ENCODE assay signal across 14 mouse cellular contexts in the genomic region with DNA sequence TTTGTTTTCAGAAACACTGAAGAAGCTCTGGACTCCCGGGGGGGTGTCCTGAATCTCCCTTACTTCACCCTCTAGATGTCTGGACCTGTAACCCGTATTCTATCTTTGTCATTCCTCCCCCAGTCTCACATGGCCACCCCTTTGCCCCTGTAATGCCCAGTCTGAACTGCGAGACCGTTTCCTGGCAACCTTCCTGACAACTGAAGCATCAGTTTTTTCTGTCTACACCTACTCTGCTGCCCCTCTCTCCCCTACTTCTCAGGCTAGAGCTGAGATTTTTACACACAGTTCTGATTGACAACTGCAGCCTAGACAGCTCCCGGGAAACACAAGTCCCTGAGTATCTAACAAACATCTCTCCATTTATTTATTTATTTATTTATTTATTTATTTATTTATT. TPM values are rescaled to one million over a fixed set of nuclear protein-coding genes. Genes with fewer than 3 reads are reported as not detected.
DNase-seq lines count a peak whose midpoint lies in the region; ATAC-seq and TF ChIP-seq lines count a peak whose summit lies in the region.
"Had no signal": no experiment of that assay in that cellular context is flagged by ENCODE, and none has a peak within 500 bp of the region (broad histone marks: within the 10 kb centered on the region; RNA-seq: fewer than 3 reads in every experiment).

No protein-coding gene starts in this region.

- H3K27me3 ChIP-seq in forebrain, embryonic 14.5 days (replicated peaks; ENCODE audit: control insufficient read depth, insufficient read depth, low read length): no peaks in the 10 kb centered on the region
- no peaks in the 10 kb centered on the region for H3K27me3 ChIP-seq in forebrain, embryonic 15.5 days
- no peaks in the 10 kb centered on the region for H3K27me3 ChIP-seq in kidney, adult 2 months (replicated peaks; ENCODE audit: control insufficient read depth, insufficient read depth, low read length)
- no peaks in the 10 kb centered on the region for H3K27me3 ChIP-seq in ES-Bruce4 (ENCODE audit: control insufficient read depth, insufficient read depth, low read length, poor library complexity, severe bottlenecking)
- H3K27me3 ChIP-seq in limb, embryonic 14.5 days (ENCODE audit: control insufficient read depth, insufficient read depth, low read length): no peaks in the 10 kb centered on the region
- H3K27me3 ChIP-seq: embryonic facial prominence, embryonic 12.5 days; liver, embryonic 15.5 days; stomach, embryonic 15.5 days had no signal

- no peak overlapping the region for H3K4me2 ChIP-seq in forebrain, embryonic 14.5 days (ENCODE audit: low read length)
- H3K4me2 ChIP-seq in forebrain, embryonic 15.5 days (replicated peaks): no peak overlapping the region
- peak overlapping the region; percentile 17; the same call in 1 of the 2 replicates for H3K4me2 ChIP-seq in limb, embryonic 14.5 days (replicated peaks; ENCODE audit: low read depth, low read length, severe bottlenecking)
- H3K4me2 ChIP-seq: liver, embryonic 15.5 days had no signal

- DNase-seq in forebrain, embryonic 14.5 days (ENCODE audit: low spot score): peak; percentile 9
- peak; percentile 50 for DNase-seq in kidney, adult 2 months
- DNase-seq in kidney, adult 11 months: no peak
- DNase-seq in limb, embryonic 14.5 days (ENCODE audit: low spot score): no peak
- DNase-seq in layer of hippocampus, adult 8-10 months (ENCODE audit: low spot score in 2 of 2): no peak
- DNase-seq: cerebellum, adult 9-10 months; thymus, postnatal 4 days had no signal

- no peak for TF ChIP-seq EP300 in ES-Bruce4 (IDR thresholded peaks at IDR 0.05; ENCODE audit: insufficient read depth, low read depth, low read length)

- no peaks in the 10 kb centered on the region; the same call in 1 of the 2 replicates for H3K4me1 ChIP-seq in forebrain, embryonic 14.5 days (ENCODE audit: control insufficient read depth, insufficient read depth, low read length)
- H3K4me1 ChIP-seq in forebrain, embryonic 15.5 days: peaks cover 11% of the 10 kb centered on the region
- peaks cover 5% of the 10 kb centered on the region; the same call in 1 of the 2 replicates for H3K4me1 ChIP-seq in kidney, adult 2 months (ENCODE audit: control insufficient read depth, insufficient read depth, low read length)
- H3K4me1 ChIP-seq in ES-Bruce4 (ENCODE audit: control insufficient read depth, insufficient read depth, low read length): no peaks in the 10 kb centered on the region
- H3K4me1 ChIP-seq in limb, embryonic 14.5 days (ENCODE audit: control insufficient read depth, insufficient read depth, low read length): no peaks in the 10 kb centered on the region

- ATAC-seq in forebrain, embryonic 14.5 days: no peak; the same call in 1 of the 2 replicates
- no peak for ATAC-seq in forebrain, embryonic 15.5 days (replicated peaks)
- ATAC-seq in limb, embryonic 14.5 days (ENCODE audit: low FRiP score, low read depth): no peak
- ATAC-seq in CD4-positive, CD25-positive, alpha-beta regulatory T cell, adult 4 months: no peak
- ATAC-seq: activated CD4-positive, CD25-positive, alpha-beta regulatory T cell, adult 4 months had no signal

- no peak for TF ChIP-seq CTCF in kidney, adult 2 months (conservative IDR thresholded peaks at IDR 0.05; ENCODE audit: insufficient read depth, insufficient read length, low read depth, low read length)
- TF ChIP-seq CTCF in ES-Bruce4 (IDR thresholded peaks at IDR 0.05; ENCODE audit: low read depth, low read length): no peak

- no peaks in the 10 kb centered on the region for H3K36me3 ChIP-seq in forebrain, embryonic 14.5 days (ENCODE audit: control insufficient read depth, insufficient read depth, low read length)
- no peaks in the 10 kb centered on the region for H3K36me3 ChIP-seq in forebrain, embryonic 15.5 days
- no peaks in the 10 kb centered on the region for H3K36me3 ChIP-seq in kidney, adult 2 months (ENCODE audit: control insufficient read depth, insufficient read depth, low read length)
- H3K36me3 ChIP-seq in ES-Bruce4 (ENCODE audit: control insufficient read depth, insufficient read depth, low read length, poor library complexity, severe bottlenecking): no peaks in the 10 kb centered on the region
- H3K36me3 ChIP-seq in limb, embryonic 14.5 days (ENCODE audit: control insufficient read depth, insufficient read depth, low read length): no peaks in the 10 kb centered on the region
- H3K36me3 ChIP-seq: embryonic facial prominence, embryonic 12.5 days; liver, embryonic 15.5 days; stomach, embryonic 15.5 days had no signal

- H3K27ac ChIP-seq in forebrain, embryonic 14.5 days (ENCODE audit: low read depth, low read length): no peak overlapping the region
- H3K27ac ChIP-seq in forebrain, embryonic 15.5 days (replicated peaks): no peak overlapping the region
- H3K27ac ChIP-seq in kidney, adult 2 months (ENCODE audit: insufficient read depth, low read depth, low read length): no peak overlapping the region
- no peak overlapping the region for H3K27ac ChIP-seq in ES-Bruce4 (ENCODE audit: insufficient read depth, low read length)
- no peak overlapping the region for H3K27ac ChIP-seq in limb, embryonic 14.5 days (replicated peaks; ENCODE audit: low read depth, low read length)
- H3K27ac ChIP-seq: embryonic facial prominence, embryonic 12.5 days; stomach, embryonic 15.5 days had no signal

- no peak overlapping the region for H3K4me3 ChIP-seq in forebrain, embryonic 14.5 days (ENCODE audit: low read depth, low read length)
- H3K4me3 ChIP-seq in forebrain, embryonic 15.5 days: no peak overlapping the region
- H3K4me3 ChIP-seq in kidney, adult 2 months (ENCODE audit: insufficient read depth, low read depth, low read length): no peak overlapping the region
- no peak overlapping the region for H3K4me3 ChIP-seq in ES-Bruce4 (ENCODE audit: low read depth, low read length)
- no peak overlapping the region for H3K4me3 ChIP-seq in limb, embryonic 14.5 days (replicated peaks; ENCODE audit: low read length)
- H3K4me3 ChIP-seq: embryonic facial prominence, embryonic 12.5 days; liver, embryonic 15.5 days; stomach, embryonic 15.5 days had no signal

- no peaks in the 10 kb centered on the region for H3K9me3 ChIP-seq in forebrain, embryonic 14.5 days (replicated peaks; ENCODE audit: control insufficient read depth, low read length)
- H3K9me3 ChIP-seq in forebrain, embryonic 15.5 days: no peaks in the 10 kb centered on the region
- H3K9me3 ChIP-seq in ES-Bruce4 (replicated peaks; ENCODE audit: control insufficient read depth, insufficient read depth, low read length, poor library complexity, severe bottlenecking): no peaks in the 10 kb centered on the region
- H3K9me3 ChIP-seq in limb, embryonic 14.5 days (ENCODE audit: control insufficient read depth, low read length): no peaks in the 10 kb centered on the region
- H3K9me3 ChIP-seq: embryonic facial prominence, embryonic 12.5 days; liver, embryonic 15.5 days; stomach, embryonic 15.5 days had no signal

- 35% methylated on average over 5 of the region's 5 CpGs for WGBS in forebrain, embryonic 14.5 days
- 38% methylated on average over 5 of the region's 5 CpGs for whole genome bisulfite sequencing in forebrain, embryonic 15.5 days
- 15% methylated on average over 5 of the region's 5 CpGs for WGBS in kidney, adult 2 months
- 39% methylated on average over 5 of the region's 5 CpGs for WGBS in limb, embryonic 14.5 days

- H3K9ac ChIP-seq in forebrain, embryonic 14.5 days (ENCODE audit: low read length): no peak overlapping the region
- no peak overlapping the region for H3K9ac ChIP-seq in forebrain, embryonic 15.5 days (replicated peaks)
- H3K9ac ChIP-seq in ES-Bruce4 (ENCODE audit: low read depth, poor library complexity, severe bottlenecking): peak overlapping the region; percentile 19; the same call in 1 of the 2 replicates
- H3K9ac ChIP-seq in limb, embryonic 14.5 days (ENCODE audit: low read depth, low read length, severe bottlenecking): 0 out of 2 replicates have a peak overlapping the region, but pooled peaks have one; percentile 16
- H3K9ac ChIP-seq: embryonic facial prominence, embryonic 12.5 days; liver, embryonic 15.5 days; stomach, embryonic 15.5 days had no signal

- no peak for TF ChIP-seq POLR2A in kidney, adult 2 months (IDR thresholded peaks at IDR 0.05; ENCODE audit: low read depth, low read length)
- TF ChIP-seq POLR2A in ES-Bruce4 (IDR thresholded peaks at IDR 0.05; ENCODE audit: insufficient read depth, low read length): no peak
- TF ChIP-seq POLR2A in limb, embryonic 14.5 days (IDR thresholded peaks at IDR 0.05; ENCODE audit: borderline replicate concordance, extremely low read depth, insufficient read depth, insufficient read length): no peak

RNA-seq across cellular contexts. Expression of gene Fnip2, which starts 9.3 kb away (rescaled TPM):
- polyA plus RNA-seq in forebrain, embryonic 14.5 days (2014; fragmentation: Nextera tagmentation; extraction: Ambion mirVana): 3.0 and 3.6 TPM in 2 replicates
- polyA plus RNA-seq in forebrain, embryonic 15.5 days (2015; fragmentation: Nextera tagmentation; extraction: Ambion mirVana): 5.3 and 7.3 TPM in 2 replicates
- 18.9 and 20.0 TPM in 2 replicates for polyA plus RNA-seq in kidney, adult 2 months (2012; rRNA removed)
- polyA plus RNA-seq in ES-Bruce4 (2011; ENCODE audit: insufficient read depth, insufficient read length, low read depth, missing spikeins): 35.5 and 36.7 TPM in 2 replicates
- 7.5 and 8.8 TPM in 2 replicates for polyA plus RNA-seq in limb, embryonic 14.5 days (2012; rRNA removed)
- polyA plus RNA-seq in limb, embryonic 14.5 days (2014; fragmentation: Nextera tagmentation; extraction: Ambion mirVana): 4.1 and 6.2 TPM in 2 replicates
- under 1 TPM; 0.51 to 0.58 TPM for polyA plus RNA-seq in CD4-positive, CD25-positive, alpha-beta regulatory T cell, adult 4 months (2017; shearing (Covaris generic))
- 10 to 100 TPM; 20.8 to 31.5 (median 27.1) TPM for total RNA-seq in layer of hippocampus, adult 8-10 months (2022)

RNA-seq across cellular contexts. Expression of gene Ppid, which starts 14.3 kb away (rescaled TPM):
- 163 and 176 TPM in 2 replicates for polyA plus RNA-seq in forebrain, embryonic 14.5 days (2014; fragmentation: Nextera tagmentation; extraction: Ambion mirVana)
- 150 and 163 TPM in 2 replicates for polyA plus RNA-seq in forebrain, embryonic 15.5 days (2015; fragmentation: Nextera tagmentation; extraction: Ambion mirVana)
- polyA plus RNA-seq in kidney, adult 2 months (2012; rRNA removed): 6.4 and 9.6 TPM in 2 replicates
- polyA plus RNA-seq in ES-Bruce4 (2011; ENCODE audit: insufficient read depth, insufficient read length, low read depth, missing spikeins): 288 and 297 TPM in 2 replicates
- 77.7 and 117 TPM in 2 replicates for polyA plus RNA-seq in limb, embryonic 14.5 days (2012; rRNA removed)
- polyA plus RNA-seq in limb, embryonic 14.5 days (2014; fragmentation: Nextera tagmentation; extraction: Ambion mirVana): 149 and 160 TPM in 2 replicates
- 100 to 1,000 TPM; 127 to 128 TPM for polyA plus RNA-seq in CD4-positive, CD25-positive, alpha-beta regulatory T cell, adult 4 months (2017; shearing (Covaris generic))
- 10 to 100 TPM; 72.5 to 88.1 (median 80.6) TPM for total RNA-seq in layer of hippocampus, adult 8-10 months (2022)

RNA-seq across cellular contexts. Expression of gene 4930579G24Rik, which starts 52.0 kb away (rescaled TPM):
- polyA plus RNA-seq in forebrain, embryonic 14.5 days (2014; fragmentation: Nextera tagmentation; extraction: Ambion mirVana): 10.4 and 11.0 TPM in 2 replicates
- polyA plus RNA-seq in forebrain, embryonic 15.5 days (2015; fragmentation: Nextera tagmentation; extraction: Ambion mirVana): 9.6 and 11.1 TPM in 2 replicates
- polyA plus RNA-seq in kidney, adult 2 months (2012; rRNA removed): 1.1 and 1.2 TPM in 2 replicates
- 13.9 and 15.8 TPM in 2 replicates for polyA plus RNA-seq in ES-Bruce4 (2011; ENCODE audit: insufficient read depth, insufficient read length, low read depth, missing spikeins)
- 15.7 and 18.7 TPM in 2 replicates for polyA plus RNA-seq in limb, embryonic 14.5 days (2012; rRNA removed)
- 24.7 and 26.8 TPM in 2 replicates for polyA plus RNA-seq in limb, embryonic 14.5 days (2014; fragmentation: Nextera tagmentation; extraction: Ambion mirVana)
- polyA plus RNA-seq in CD4-positive, CD25-positive, alpha-beta regulatory T cell, adult 4 months (2017; shearing (Covaris generic)): 10 to 100 TPM in 1 of 2 experiments, 1 to 10 TPM in 1; 9.1 to 10.7 TPM
- 1 to 10 TPM; 1.1 to 1.5 (median 1.3) TPM for total RNA-seq in layer of hippocampus, adult 8-10 months (2022)

RNA-seq across cellular contexts. Expression of gene Etfdh, which starts 52.4 kb away (rescaled TPM):
- polyA plus RNA-seq in forebrain, embryonic 14.5 days (2014; fragmentation: Nextera tagmentation; extraction: Ambion mirVana): 47.2 and 47.7 TPM in 2 replicates
- polyA plus RNA-seq in forebrain, embryonic 15.5 days (2015; fragmentation: Nextera tagmentation; extraction: Ambion mirVana): 40.2 and 42.6 TPM in 2 replicates
- polyA plus RNA-seq in kidney, adult 2 months (2012; rRNA removed): 277 and 354 TPM in 2 replicates
- 28.7 and 30.2 TPM in 2 replicates for polyA plus RNA-seq in ES-Bruce4 (2011; ENCODE audit: insufficient read depth, insufficient read length, low read depth, missing spikeins)
- 32.5 and 37.5 TPM in 2 replicates for polyA plus RNA-seq in limb, embryonic 14.5 days (2012; rRNA removed)
- polyA plus RNA-seq in limb, embryonic 14.5 days (2014; fragmentation: Nextera tagmentation; extraction: Ambion mirVana): 51.7 and 54.1 TPM in 2 replicates
- polyA plus RNA-seq in CD4-positive, CD25-positive, alpha-beta regulatory T cell, adult 4 months (2017; shearing (Covaris generic)): 10 to 100 TPM; 37.6 to 51.2 TPM
- total RNA-seq in layer of hippocampus, adult 8-10 months (2022): 10 to 100 TPM; 27.4 to 33.7 (median 29.9) TPM

Comparison
In these comparisons a context has a peak if more than half of its experiments do, and no peak if none do; other contexts are left out.
1. DNase-seq: peak in forebrain, embryonic 14.5 days (single experiment) and kidney, adult 2 months (single experiment); none in kidney, adult 11 months (single experiment), limb, embryonic 14.5 days (single experiment) and layer of hippocampus, adult 8-10 months (0 of 2).
2. H3K9ac ChIP-seq: peak in ES-Bruce4 (single experiment) and limb, embryonic 14.5 days (single experiment); none in forebrain, embryonic 14.5 days (single experiment) and forebrain, embryonic 15.5 days (single experiment).